Mouse (Mus musculus): ENCODE results near the gene Zcchc7. TPM values are rescaled to one million over a fixed set of nuclear protein-coding genes. Genes with fewer than 3 reads are reported as not detected.

The Zcchc7 gene
- polyA plus RNA-seq (2015; fragmentation: Nextera tagmentation; extraction: Ambion mirVana): 40.2 and 48.7 TPM in 2 replicates

GRCm38 (mm10) chr4:44755553-44756133 is at the start of gene Zcchc7:
Gene Zcchc7, plus strand, starts transcription at chr4:44755877.
- Histone ChIP-seq H3K4me3 (replicated peaks) (peak within 1 kb of the TSS; percentile 100), H3K27ac (peak within 1 kb of the TSS; percentile 97), H3K9ac (peak within 1 kb of the TSS; percentile 91), H3K9me3 (no peaks in the 10 kb centered on the region), H3K27me3 (replicated peaks) (no peaks in the 10 kb centered on the region), H3K36me3 (no peaks in the 10 kb centered on the region), H3K4me2 (peak within 1 kb of the TSS; percentile 74), H3K4me1 (0 out of 2 replicates have a peak, but pooled peaks cover 2% of the 10 kb centered on the region)
- 2% methylated on average over 15 of the region's 15 CpGs for WGBS
- ATAC-seq (ENCODE audit: insufficient read depth, low FRiP score, low read depth): peak; percentile 41

- no peak overlapping the region for H3K9ac ChIP-seq
- H3K27me3 ChIP-seq (replicated peaks): peaks cover 91% of the 10 kb centered on the region
- H3K9me3 ChIP-seq: no peaks in the 10 kb centered on the region
- H3K4me2 ChIP-seq: no peak overlapping the region
- H3K4me3 ChIP-seq (replicated peaks): no peak overlapping the region
- WGBS: 8% methylated on average over 7 of the region's 7 CpGs
- H3K4me1 ChIP-seq: peaks cover 18% of the 10 kb centered on the region
- H3K27ac ChIP-seq: no peak overlapping the region
- H3K36me3 ChIP-seq: no peaks in the 10 kb centered on the region
- ATAC-seq (ENCODE audit: insufficient read depth, low FRiP score, low read depth): no peak
Measured at GRCm38 (mm10) chr4:44705967-44706366, 49.7 kb upstream of the Zcchc7 start.

- 39% methylated on average over 1 of the region's 1 CpGs for WGBS
- peaks cover 18% of the 10 kb centered on the region for H3K4me1 ChIP-seq
- no peak overlapping the region for H3K27ac ChIP-seq
- ATAC-seq (ENCODE audit: insufficient read depth, low FRiP score, low read depth): no peak
- H3K9me3 ChIP-seq: no peaks in the 10 kb centered on the region
- H3K36me3 ChIP-seq: no peaks in the 10 kb centered on the region
- H3K27me3 ChIP-seq (replicated peaks): peaks cover 90% of the 10 kb centered on the region
- H3K9ac ChIP-seq: no peak overlapping the region
- H3K4me2 ChIP-seq: no peak overlapping the region
- no peak overlapping the region for H3K4me3 ChIP-seq (replicated peaks)
Measured at GRCm38 (mm10) chr4:44706865-44707264, 48.8 kb upstream of the Zcchc7 start.

GRCm38 (mm10) chr4:44708311-44708710 is 47.4 kb upstream of the Zcchc7 start:
- H3K36me3 ChIP-seq: no peaks in the 10 kb centered on the region
- H3K4me1 ChIP-seq: peaks cover 18% of the 10 kb centered on the region
- H3K9ac ChIP-seq: no peak overlapping the region
- peaks cover 94% of the 10 kb centered on the region for H3K27me3 ChIP-seq (replicated peaks)
- H3K9me3 ChIP-seq: no peaks in the 10 kb centered on the region
- no peak overlapping the region for H3K4me2 ChIP-seq
- WGBS: 33% methylated on average over 8 of the region's 8 CpGs
- no peak overlapping the region for H3K27ac ChIP-seq
- H3K4me3 ChIP-seq (replicated peaks): no peak overlapping the region
- ATAC-seq (ENCODE audit: insufficient read depth, low FRiP score, low read depth): no peak

GRCm38 (mm10) chr4:44709091-44709695 is 46.5 kb upstream of the Zcchc7 start:
- no peak overlapping the region for H3K4me3 ChIP-seq (replicated peaks)
- no peaks in the 10 kb centered on the region for H3K9me3 ChIP-seq
- H3K27ac ChIP-seq: no peak overlapping the region
- no peak overlapping the region for H3K4me2 ChIP-seq
- peaks cover 94% of the 10 kb centered on the region for H3K27me3 ChIP-seq (replicated peaks)
- H3K4me1 ChIP-seq: peaks cover 9% of the 10 kb centered on the region
- ATAC-seq (ENCODE audit: insufficient read depth, low FRiP score, low read depth): no peak
- H3K9ac ChIP-seq: no peak overlapping the region
- H3K36me3 ChIP-seq: no peaks in the 10 kb centered on the region

- 31% methylated on average over 16 of the region's 16 CpGs for WGBS
- Histone ChIP-seq H3K9me3 (no peaks in the 10 kb centered on the region), H3K27me3 (replicated peaks) (peaks cover 94% of the 10 kb centered on the region), H3K9ac (no peak within 1 kb of the TSS), H3K36me3 (no peaks in the 10 kb centered on the region), H3K4me1 (0 out of 2 replicates have a peak, but pooled peaks cover 5% of the 10 kb centered on the region), H3K4me2 (no peak within 1 kb of the TSS), H3K27ac (no peak within 1 kb of the TSS), H3K4me3 (replicated peaks) (no peak within 1 kb of the TSS)
- no peak for ATAC-seq (ENCODE audit: insufficient read depth, low FRiP score, low read depth)
Measured at GRCm38 (mm10) chr4:44709740-44710700, 45.7 kb upstream of the Zcchc7 start, which contains the start of gene Pax5. Gene Pax5, minus strand, starts transcription at chr4:44710487.

- no peaks in the 10 kb centered on the region for H3K9me3 ChIP-seq
- H3K4me2 ChIP-seq: no peak overlapping the region
- H3K4me3 ChIP-seq (replicated peaks): no peak overlapping the region
- H3K27ac ChIP-seq: no peak overlapping the region
- WGBS: 2% methylated on average over 30 of the region's 30 CpGs
- H3K36me3 ChIP-seq: no peaks in the 10 kb centered on the region
- ATAC-seq (ENCODE audit: insufficient read depth, low FRiP score, low read depth): no peak
- 0 out of 2 replicates have a peak, but pooled peaks cover 5% of the 10 kb centered on the region for H3K4me1 ChIP-seq
- H3K27me3 ChIP-seq (replicated peaks): peaks cover 93% of the 10 kb centered on the region
- no peak overlapping the region for H3K9ac ChIP-seq
Measured at GRCm38 (mm10) chr4:44710701-44711097, 45.0 kb upstream of the Zcchc7 start.

- Histone ChIP-seq H3K4me2 (no peak overlapping the region), H3K27ac (no peak overlapping the region), H3K4me3 (replicated peaks) (no peak overlapping the region), H3K9ac (no peak overlapping the region), H3K9me3 (no peaks in the 10 kb centered on the region), H3K4me1 (0 out of 2 replicates have a peak, but pooled peaks cover 5% of the 10 kb centered on the region), H3K36me3 (no peaks in the 10 kb centered on the region), H3K27me3 (replicated peaks) (peaks cover 89% of the 10 kb centered on the region)
- no peak for ATAC-seq (ENCODE audit: insufficient read depth, low FRiP score, low read depth)
- WGBS: 2% methylated on average over 25 of the region's 25 CpGs
Measured at GRCm38 (mm10) chr4:44711136-44711900, 44.4 kb upstream of the Zcchc7 start.

GRCm38 (mm10) chr4:44712051-44712700 is 43.5 kb upstream of the Zcchc7 start:
- no peaks in the 10 kb centered on the region for H3K9me3 ChIP-seq
- ATAC-seq (ENCODE audit: insufficient read depth, low FRiP score, low read depth): no peak
- peak overlapping the region; percentile 30 for H3K4me2 ChIP-seq
- WGBS: 2% methylated on average over 25 of the region's 25 CpGs
- H3K4me1 ChIP-seq: 0 out of 2 replicates have a peak, but pooled peaks cover 5% of the 10 kb centered on the region
- H3K4me3 ChIP-seq (replicated peaks): no peak overlapping the region; the same call in 1 of the 2 replicates
- H3K36me3 ChIP-seq: no peaks in the 10 kb centered on the region
- H3K27me3 ChIP-seq (replicated peaks): peaks cover 89% of the 10 kb centered on the region
- H3K9ac ChIP-seq: no peak overlapping the region
- no peak overlapping the region for H3K27ac ChIP-seq

GRCm38 (mm10) chr4:44712786-44713553 is 42.7 kb upstream of the Zcchc7 start:
- 1% methylated on average over 50 of the region's 50 CpGs for WGBS
- Histone ChIP-seq H3K36me3 (no peaks in the 10 kb centered on the region), H3K9me3 (no peaks in the 10 kb centered on the region), H3K27ac (no peak overlapping the region), H3K4me1 (0 out of 2 replicates have a peak, but pooled peaks cover 5% of the 10 kb centered on the region), H3K9ac (no peak overlapping the region), H3K27me3 (replicated peaks) (peaks cover 89% of the 10 kb centered on the region), H3K4me3 (replicated peaks) (no peak overlapping the region), H3K4me2 (no peak overlapping the region)
- no peak for ATAC-seq (ENCODE audit: insufficient read depth, low FRiP score, low read depth)

Data from stomach, embryonic 15.5 days (tissue).